Mouse (Mus musculus): ENCODE measurements around the gene Trim63. TPM values are rescaled to one million over a fixed set of nuclear protein-coding genes. Genes with fewer than 3 reads are reported as not detected.

The Trim63 gene
- total RNA-seq, 2 experiments from 2014 or later, result 0.32 TPM; not detected in 1

- DNase-seq (ENCODE audit: low spot score in 2 of 2), result peak; percentile 41 to 56
These were observed 47.7 kb downstream of the Trim63 start for GRCm38 (mm10) chr4:134362586-134362985.

- no peak for DNase-seq (ENCODE audit: low spot score in 2 of 2)
These were observed 50.4 kb downstream of the Trim63 start for GRCm38 (mm10) chr4:134365280-134365679.

DNA sequence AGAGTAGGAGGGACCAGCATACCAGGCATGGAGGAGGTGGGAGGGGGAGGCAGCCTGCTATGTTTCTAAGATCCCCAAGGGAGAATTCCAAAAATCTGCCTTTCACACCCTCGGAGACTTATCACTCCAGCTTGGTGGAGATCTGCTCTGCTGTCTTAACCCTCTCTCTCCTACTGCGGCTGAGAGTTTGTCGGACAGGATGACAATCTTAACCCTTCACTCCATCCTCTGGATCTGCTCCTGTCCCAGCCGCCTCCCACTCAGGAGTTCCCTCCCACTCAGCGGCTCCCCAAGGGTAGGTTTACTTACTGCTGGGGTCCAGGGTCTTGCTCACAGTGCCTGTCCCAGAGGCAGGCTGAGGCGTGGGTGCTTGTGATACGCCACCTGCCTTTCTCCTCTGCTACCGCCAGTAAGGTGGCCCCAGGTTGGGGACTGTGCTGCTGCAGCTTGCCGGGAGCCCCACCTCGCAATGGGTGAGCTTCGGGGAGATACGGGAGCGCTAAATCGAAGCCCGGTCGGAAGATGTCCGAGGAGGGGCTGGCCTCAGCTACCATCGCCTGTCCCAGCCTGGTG lies 55.8 kb downstream of the Trim63 start:
- DNase-seq (ENCODE audit: low spot score in 2 of 2), result no peak

GRCm38 (mm10) chr4:134371316-134371855 lies 56.5 kb downstream of the Trim63 start:
- DNase-seq (ENCODE audit: low spot score in 2 of 2), result no peak

DNA sequence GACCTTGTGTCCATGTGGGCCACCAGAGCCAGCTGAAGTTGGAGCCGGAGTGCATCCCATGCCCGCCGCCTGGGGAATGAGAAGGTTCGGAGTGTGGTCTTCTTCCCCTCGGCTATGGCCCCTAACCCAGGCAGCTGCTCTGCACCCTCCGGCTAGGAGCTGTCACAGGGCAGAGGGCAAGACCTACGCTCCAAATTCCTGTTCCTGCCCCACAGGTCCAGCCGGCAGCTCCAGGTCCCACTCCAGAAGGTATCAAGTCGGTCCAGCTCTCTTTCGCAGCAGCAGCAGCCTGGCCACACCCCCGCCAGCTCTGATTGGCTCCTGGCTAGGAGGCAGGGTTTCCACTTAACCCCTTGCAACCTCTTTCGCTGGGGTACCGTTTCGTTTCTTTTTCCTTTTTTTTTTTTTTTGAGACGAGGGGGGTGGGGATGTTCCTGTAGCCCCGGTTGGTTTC lies 57.4 kb downstream of the Trim63 start:
- DNase-seq (ENCODE audit: low spot score in 2 of 2), result peak; percentile 69 to 74

- no peak for DNase-seq (ENCODE audit: low spot score in 2 of 2)
These were observed 58.4 kb downstream of the Trim63 start for GRCm38 (mm10) chr4:134373295-134373694.

DNA sequence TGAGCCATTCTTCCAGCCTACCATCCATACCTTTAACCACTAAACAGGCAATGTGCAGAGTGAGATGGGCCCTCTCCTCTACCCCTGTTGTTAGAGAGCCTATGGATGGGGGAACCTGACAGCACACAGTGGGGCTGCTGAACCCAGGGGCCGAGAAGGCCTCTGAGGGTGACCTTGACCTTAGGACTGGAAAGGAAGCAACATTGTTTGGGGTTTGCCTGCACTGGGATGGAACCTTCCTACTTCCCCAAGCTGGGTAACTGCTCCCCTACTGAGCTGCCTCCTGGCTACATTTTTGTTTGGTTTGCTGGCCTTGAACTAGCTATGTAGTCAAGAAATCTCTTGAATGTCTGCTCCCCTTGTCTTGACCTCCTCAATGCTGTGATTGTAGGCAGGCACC lies 59.4 kb downstream of the Trim63 start:
- DNase-seq (ENCODE audit: low spot score in 2 of 2), result no peak

DNA sequence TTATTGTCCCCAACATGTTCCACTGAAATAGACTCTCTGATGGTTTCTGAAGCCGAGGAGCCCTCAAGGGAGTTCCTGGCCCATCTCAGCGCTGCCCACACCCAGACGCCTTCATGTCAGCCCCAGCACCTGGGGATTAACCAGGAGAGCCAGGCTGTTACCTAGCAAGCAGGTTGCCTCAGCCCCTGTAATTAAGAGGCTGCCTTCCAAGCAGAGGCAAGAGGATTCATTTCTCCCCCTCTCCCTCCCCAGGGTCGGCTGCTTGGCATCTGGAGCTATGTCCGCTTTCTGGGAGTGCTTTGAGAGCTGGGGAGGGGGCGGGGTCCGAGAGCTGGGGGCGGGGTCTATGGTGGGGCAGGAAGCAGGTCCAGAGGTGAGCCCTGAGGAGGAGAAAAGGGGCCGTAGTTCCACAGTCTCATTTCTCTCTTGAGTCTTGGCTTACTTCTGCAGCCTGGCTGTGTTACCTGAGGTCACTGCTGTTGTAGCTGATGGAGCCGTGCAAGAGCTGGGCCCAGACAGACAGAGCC lies 63.2 kb downstream of the Trim63 start:
- DNase-seq (ENCODE audit: low spot score in 2 of 2), result no peak

Other genes starting within 250 kb of the Trim63 start
- 10 to 100 TPM; 14.0 to 19.9 TPM for gene Cd52, start 220.0 kb upstream of the Trim63 start, total RNA-seq (2021)
- gene Ubxn11, start 212.6 kb upstream of the Trim63 start, total RNA-seq (2021), result 10 to 100 TPM in 1 of 2 experiments, 1 to 10 TPM in 1; 8.7 to 12.6 TPM
- gene Sh3bgrl3, start 186.3 kb upstream of the Trim63 start, total RNA-seq (2021), result 100 to 1,000 TPM in 1 of 2 experiments, 10 to 100 TPM in 1; 73.4 to 102 TPM
- 10 to 100 TPM; 12.9 to 15.4 TPM for gene Cep85, start 128.0 kb upstream of the Trim63 start, total RNA-seq (2021)
- gene Gm7534, start 112.1 kb upstream of the Trim63 start, total RNA-seq (2021), result not detected
- not detected for gene Catsper4, start 87.7 kb upstream of the Trim63 start, total RNA-seq (2021)
- gene Cnksr1, start 76.7 kb upstream of the Trim63 start, total RNA-seq (2021), result under 1 TPM; 0.66 to 0.99 TPM
- gene E130218I03Rik, start 71.5 kb upstream of the Trim63 start, total RNA-seq (2021), result not detected
- 10 to 100 TPM; 10.5 to 10.8 TPM for gene Zfp593, start 69.5 kb upstream of the Trim63 start, total RNA-seq (2021)
- not detected for gene Gm30191, start 68.2 kb upstream of the Trim63 start, total RNA-seq (2021)
- gene Grrp1, start 61.0 kb upstream of the Trim63 start, total RNA-seq (2021), result 10 to 100 TPM in 1 of 2 experiments, 1 to 10 TPM in 1; 9.3 to 10.0 TPM
- gene Pdik1l, start 27.2 kb upstream of the Trim63 start, total RNA-seq (2021), result 10 to 100 TPM; 14.0 to 22.5 TPM
- 10 to 100 TPM; 28.9 to 47.4 TPM for gene Slc30a2, start 28.1 kb downstream of the Trim63 start, total RNA-seq (2021)
- gene Extl1, start 68.7 kb downstream of the Trim63 start, total RNA-seq (2021), result 1 to 10 TPM; 3.3 to 4.2 TPM
- gene Pafah2, start 81.2 kb downstream of the Trim63 start, total RNA-seq (2021), result 10 to 100 TPM; 15.2 to 17.8 TPM
- 10 to 100 TPM; 24.8 to 25.6 TPM for gene Stmn1, start 153.2 kb downstream of the Trim63 start, total RNA-seq (2021)
- 10 to 100 TPM; 22.2 to 30.2 TPM for gene Paqr7, start 181.6 kb downstream of the Trim63 start, total RNA-seq (2021)
- under 1 TPM; 0.48 to 0.56 TPM for gene Aunip, start 195.9 kb downstream of the Trim63 start, total RNA-seq (2021)
- 100 to 1,000 TPM; 123 to 132 TPM for gene Mtfr1l, start 220.3 kb downstream of the Trim63 start, total RNA-seq (2021)
- 10 to 100 TPM; 24.3 to 28.9 TPM for gene Selenon, start 237.0 kb downstream of the Trim63 start, total RNA-seq (2021)